Mouse (Mus musculus) lung, postnatal 0 days (tissue): ENCODE data around the gene Olfr460.

Source experiments
- CTCF ChIP-seq: IDR thresholded peaks from 2 replicates; pipeline ENCODE4 v1.5.1; 2016; ENCODE audit warnings: antibody characterized with exemption, mild to moderate bottlenecking
- EP300 ChIP-seq: IDR thresholded peaks from 2 replicates; pipeline ENCODE4 v1.6.1; 2016; ENCODE audit warnings: antibody characterized with exemption, mild to moderate bottlenecking, control low read depth

GRCm38 (mm10) chr6:40573618-40574017, 4.3 kb downstream of the Olfr460 start:
- TF ChIP-seq EP300: no peak
- TF ChIP-seq CTCF: no peak
